Mouse (Mus musculus) midbrain, postnatal 0 days (tissue): ENCODE results near the gene Cdk14. TPM values are rescaled to one million over a fixed set of nuclear protein-coding genes. Genes with fewer than 3 reads are reported as not detected.

ENCODE experiments used
- ATAC-seq: fragments of 200-750 bp; cut with Nextera tagmentation; 2 replicates; pipeline ENCODE4 v1.8.0; 2017; ENCODE audit warnings: moderate number of reproducible peaks, mild to moderate bottlenecking, moderate TSS enrichment, moderate library complexity; ENCODE audit not compliant: low FRiP score
- DNase-seq: peaks from one replicate; pipeline ENCODE4 v3.0.0-alpha.2; 2015; ENCODE audit warnings: low spot score
- H3K27ac ChIP-seq: fragments of 300-500 bp; sonication (generic); 2 replicates; pipeline ENCODE4 v1.5.1; 2014; ENCODE audit warnings: low read depth, mild to moderate bottlenecking, low read length, mixed read lengths
- H3K27me3 ChIP-seq: fragments of 300-500 bp; sonication (generic); 2 replicates; pipeline ENCODE4 v1.6.1; 2014; ENCODE audit warnings: low read length, control low read depth, mixed read lengths; ENCODE audit not compliant: insufficient read depth
- H3K36me3 ChIP-seq: fragments of 300-500 bp; sonication (generic); 2 replicates; pipeline ENCODE4 v1.6.1; 2014; ENCODE audit warnings: low read length, control low read depth, mixed read lengths; ENCODE audit not compliant: insufficient read depth
- H3K4me1 ChIP-seq: fragments of 300-500 bp; sonication (generic); 2 replicates; pipeline ENCODE4 v1.6.1; 2014; ENCODE audit warnings: mild to moderate bottlenecking, control low read depth, antibody characterized with exemption, low read length, mixed read lengths; ENCODE audit not compliant: insufficient read depth
- H3K4me2 ChIP-seq: fragments of 300-500 bp; sonication (generic); 2 replicates; pipeline ENCODE4 v1.6.1; 2014; ENCODE audit warnings: low read depth, mild to moderate bottlenecking, low read length, mixed read lengths; ENCODE audit not compliant: poor library complexity, severe bottlenecking
- H3K4me3 ChIP-seq: fragments of 300-500 bp; sonication (generic); 2 replicates; pipeline ENCODE4 v1.5.1; 2014; ENCODE audit warnings: low read depth, mild to moderate bottlenecking, low read length, moderate library complexity
- H3K9ac ChIP-seq: fragments of 300-500 bp; sonication (generic); replicated peaks from 2 replicates; pipeline ENCODE4 v1.6.1; 2014; ENCODE audit warnings: mild to moderate bottlenecking, low read length, moderate library complexity, mixed read lengths; ENCODE audit not compliant: poor library complexity, severe bottlenecking
- H3K9me3 ChIP-seq: fragments of 300-500 bp; sonication (generic); 2 replicates; pipeline ENCODE4 v1.6.1; 2016; ENCODE audit warnings: low read length, control low read depth
- CTCF ChIP-seq: IDR thresholded peaks from 2 replicates; pipeline ENCODE4 v1.5.1; 2016; ENCODE audit warnings: antibody characterized with exemption, mild to moderate bottlenecking
- WGBS: fragments of 180-500 bp; shearing (Covaris S2); extraction: QIAGEN DNeasy Blood & Tissue Kit; methylation state at CpG from one replicate; pipeline ENCODE4 v1.1.7; 2014; 5-methylcytosine and 5-hydroxymethylcytosine counted together
- polyA plus RNA-seq: library from polyadenylated mRNA; unstranded; fragments of >200 nt; fragmentation: Nextera tagmentation; extraction: Ambion mirVana; gene quantifications from 2 replicates; pipeline ENCODE4 v1.2.1, GENCODE M21; 2015
- total RNA-seq: library from RNA; depleted of rRNA; stranded (reverse); fragments of >200 nt; gene quantifications from 2 replicates; pipeline ENCODE4 v1.2.3, GENCODE M21; 2014

Cdk14 gene
- total and polyA plus RNA-seq, 2 experiments from 2014 or later: 45.6 to 84.4 TPM

GRCm38 (mm10) chr5:4770609-4771008 is 649.5 kb downstream of the Cdk14 start:
- Histone ChIP-seq H3K4me2 (no peak overlapping the region), H3K9me3 (no peaks in the 10 kb centered on the region), H3K4me3 (no peak overlapping the region), H3K27me3 (no peaks in the 10 kb centered on the region), H3K36me3 (no peaks in the 10 kb centered on the region), H3K4me1 (0 out of 2 replicates have a peak, but pooled peaks cover 3% of the 10 kb centered on the region), H3K27ac (no peak overlapping the region), H3K9ac (no peak overlapping the region)
- TF ChIP-seq CTCF: no peak
- WGBS: 94% methylated on average over 1 of the region's 1 CpGs
- DNase-seq (no peak), ATAC-seq (no peak)

- H3K9ac ChIP-seq: no peak overlapping the region
- WGBS: 76% methylated on average over 2 of the region's 2 CpGs
- H3K4me1 ChIP-seq: no peaks in the 10 kb centered on the region
- DNase-seq (no peak), ATAC-seq (no peak)
- H3K27me3 ChIP-seq: no peaks in the 10 kb centered on the region
- no peaks in the 10 kb centered on the region for H3K9me3 ChIP-seq
- H3K4me3 ChIP-seq: no peak overlapping the region
- no peak overlapping the region for H3K27ac ChIP-seq
- H3K36me3 ChIP-seq: no peaks in the 10 kb centered on the region
- H3K4me2 ChIP-seq: no peak overlapping the region
- no peak for TF ChIP-seq CTCF
Measured at GRCm38 (mm10) chr5:4767896-4768295, 652.2 kb downstream of the Cdk14 start.

DNA sequence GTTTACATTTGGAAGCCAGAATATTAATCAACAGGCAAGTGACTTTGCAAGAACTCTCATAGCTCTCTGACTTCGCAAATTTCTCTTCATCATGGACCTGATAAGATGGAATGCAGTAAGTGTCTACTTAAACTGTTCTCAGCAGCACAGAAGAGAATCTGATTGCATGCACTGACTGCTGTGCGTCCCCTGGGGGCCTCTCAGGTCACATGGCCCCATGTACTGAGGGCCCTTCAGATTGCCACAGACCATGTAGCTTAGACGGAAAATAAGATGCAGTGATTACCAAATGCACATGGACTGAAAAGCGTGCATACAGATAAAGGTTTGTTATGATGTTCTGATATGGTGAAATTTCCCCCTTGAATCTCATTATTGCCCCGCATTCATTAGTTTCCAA is 653.4 kb downstream of the Cdk14 start:
- no peak overlapping the region for H3K27ac ChIP-seq
- 81% methylated on average over 5 of the region's 5 CpGs for WGBS
- H3K9me3 ChIP-seq: no peaks in the 10 kb centered on the region
- H3K27me3 ChIP-seq: no peaks in the 10 kb centered on the region
- no peak for DNase-seq
- H3K36me3 ChIP-seq: no peaks in the 10 kb centered on the region
- no peak for ATAC-seq
- no peaks in the 10 kb centered on the region for H3K4me1 ChIP-seq
- H3K4me2 ChIP-seq: no peak overlapping the region
- H3K4me3 ChIP-seq: no peak overlapping the region
- H3K9ac ChIP-seq: no peak overlapping the region
- TF ChIP-seq CTCF: no peak

DNA sequence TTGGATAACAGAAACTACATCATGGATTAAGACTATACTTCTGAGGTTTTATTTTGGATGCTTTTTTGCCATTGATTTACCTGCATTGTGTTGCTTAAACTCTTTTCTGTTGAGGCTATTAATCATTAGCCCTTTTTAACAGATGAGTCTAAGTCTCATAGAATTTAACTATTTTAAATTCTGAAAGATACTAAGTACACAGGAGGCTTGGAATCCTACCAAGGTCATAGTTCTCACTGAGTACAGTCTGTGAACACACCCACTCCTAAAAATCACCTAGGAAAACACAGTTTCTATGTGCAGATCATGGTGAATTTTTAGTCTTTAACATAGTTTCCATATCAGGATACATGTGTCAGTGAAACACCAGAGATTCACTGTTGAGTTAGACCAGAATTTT is 658.2 kb downstream of the Cdk14 start:
- Histone ChIP-seq H3K9me3 (no peaks in the 10 kb centered on the region), H3K4me1 (peaks cover 3% of the 10 kb centered on the region; the same call in 1 of the 2 replicates), H3K27me3 (no peaks in the 10 kb centered on the region), H3K27ac (no peak overlapping the region), H3K4me3 (no peak overlapping the region), H3K4me2 (no peak overlapping the region), H3K9ac (no peak overlapping the region), H3K36me3 (no peaks in the 10 kb centered on the region)
- ATAC-seq (no peak), DNase-seq (no peak)
- TF ChIP-seq CTCF: no peak

GRCm38 (mm10) chr5:4758331-4759080 is 661.6 kb downstream of the Cdk14 start:
- Histone ChIP-seq H3K9me3 (no peaks in the 10 kb centered on the region), H3K4me2 (peak overlapping the region; percentile 87), H3K9ac (peak overlapping the region; percentile 82), H3K27ac (peak overlapping the region; percentile 96), H3K4me3 (peak overlapping the region; percentile 94), H3K36me3 (no peaks in the 10 kb centered on the region), H3K27me3 (no peaks in the 10 kb centered on the region), H3K4me1 (peaks cover 3% of the 10 kb centered on the region; the same call in 1 of the 2 replicates)
- WGBS: 1% methylated on average over 23 of the region's 23 CpGs
- peak; percentile 15 for DNase-seq
- TF ChIP-seq CTCF: no peak
- ATAC-seq: no peak; the same call in 1 of the 2 replicates

- Histone ChIP-seq H3K9ac (peak within 1 kb of the TSS; percentile 82), H3K27ac (peak within 1 kb of the TSS; percentile 96), H3K36me3 (no peaks in the 10 kb centered on the region), H3K4me3 (peak within 1 kb of the TSS; percentile 94), H3K4me1 (peaks cover 3% of the 10 kb centered on the region; the same call in 1 of the 2 replicates), H3K9me3 (no peaks in the 10 kb centered on the region), H3K4me2 (peak within 1 kb of the TSS; percentile 87), H3K27me3 (no peaks in the 10 kb centered on the region)
- peak; percentile 96 for DNase-seq
- peak; percentile 66 for TF ChIP-seq CTCF
- ATAC-seq: peak; percentile 92
- under 1% methylated on average over 27 of the region's 33 CpGs for WGBS
Measured at GRCm38 (mm10) chr5:4757902-4758301, 662.2 kb downstream of the Cdk14 start, which contains the start of gene Fzd1. Gene Fzd1, minus strand, starts transcription at chr5:4758035.
